Mouse (Mus musculus): Measurements from ENCODE around the gene Slc23a2. TPM values are rescaled to one million over a fixed set of nuclear protein-coding genes. Genes with fewer than 3 reads are reported as not detected.
A peak's percentile ranks its signal among the peaks of the same experiment; 100 is the strongest.

Gene Slc23a2
- polyA plus RNA-seq, 1 experiment from 2014 or later: 44.6 TPM

DNA sequence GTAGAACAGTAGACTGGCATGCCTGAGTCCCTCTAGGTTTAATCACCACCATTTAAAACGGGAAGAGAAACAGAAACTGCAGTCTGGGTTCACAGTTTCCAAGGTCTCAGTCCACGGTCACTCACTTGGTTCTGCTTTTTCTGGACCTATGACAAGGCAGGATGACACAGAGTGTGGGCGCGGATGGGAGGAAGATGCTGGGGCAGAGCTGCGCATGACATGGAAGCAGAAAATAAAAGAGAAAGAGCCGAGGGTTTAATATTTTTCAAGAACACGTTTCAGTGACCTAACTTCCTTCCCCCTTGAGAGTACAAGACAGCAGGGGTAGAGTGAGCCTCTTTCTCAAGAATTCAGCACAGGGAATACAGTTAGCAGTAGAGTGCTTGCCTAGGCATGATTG lies 24.2 kb upstream of the Slc23a2 start:
- Histone ChIP-seq H3K9me3 (ENCODE audit: control insufficient read depth, low read length) (no peaks in the 10 kb centered on the region), H3K4me2 (replicated peaks) (no peak overlapping the region), H3K27ac (no peak overlapping the region), H3K27me3 (ENCODE audit: control insufficient read depth, insufficient read depth, low read length) (no peaks in the 10 kb centered on the region), H3K9ac (no peak overlapping the region), H3K4me1 (replicated peaks; ENCODE audit: control insufficient read depth, insufficient read depth, low read length) (no peaks in the 10 kb centered on the region), H3K4me3 (replicated peaks; ENCODE audit: low read length) (no peak overlapping the region), H3K36me3 (replicated peaks; ENCODE audit: control insufficient read depth, insufficient read depth) (no peaks in the 10 kb centered on the region)
- 86% methylated on average over 7 of the region's 7 CpGs for WGBS
- ATAC-seq (ENCODE audit: low FRiP score) (no peak), DNase-seq (ENCODE audit: low spot score) (no peak)

DNA sequence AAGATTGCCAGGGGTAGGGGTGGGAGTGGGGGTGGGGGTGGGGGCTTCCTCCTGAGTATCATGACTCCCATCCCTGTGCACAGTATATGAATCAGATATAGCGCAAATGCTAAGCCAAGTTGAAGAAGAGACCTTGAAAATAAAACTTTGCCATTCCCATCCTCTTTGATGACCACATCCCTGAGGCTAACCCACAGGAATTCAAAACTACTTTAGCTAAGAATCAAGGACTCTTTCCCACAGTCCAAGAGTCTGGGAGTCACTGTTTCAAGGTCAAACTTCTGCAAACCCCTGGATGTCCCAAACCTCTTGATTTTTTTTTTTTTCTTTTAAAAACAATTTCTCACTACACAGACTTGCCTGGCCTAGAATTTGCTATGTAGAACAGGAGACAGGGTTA lies 18.7 kb upstream of the Slc23a2 start:
- no peaks in the 10 kb centered on the region for H3K9me3 ChIP-seq (ENCODE audit: control insufficient read depth, low read length)
- DNase-seq (ENCODE audit: low spot score): no peak
- no peak overlapping the region for H3K4me3 ChIP-seq (replicated peaks; ENCODE audit: low read length)
- no peak for ATAC-seq (ENCODE audit: low FRiP score)
- no peaks in the 10 kb centered on the region for H3K36me3 ChIP-seq (replicated peaks; ENCODE audit: control insufficient read depth, insufficient read depth)
- H3K9ac ChIP-seq: no peak overlapping the region
- H3K4me1 ChIP-seq (replicated peaks; ENCODE audit: control insufficient read depth, insufficient read depth, low read length): no peaks in the 10 kb centered on the region
- no peaks in the 10 kb centered on the region for H3K27me3 ChIP-seq (ENCODE audit: control insufficient read depth, insufficient read depth, low read length)
- WGBS: 96% methylated on average over 1 of the region's 1 CpGs
- H3K27ac ChIP-seq: no peak overlapping the region
- no peak overlapping the region for H3K4me2 ChIP-seq (replicated peaks)

DNA sequence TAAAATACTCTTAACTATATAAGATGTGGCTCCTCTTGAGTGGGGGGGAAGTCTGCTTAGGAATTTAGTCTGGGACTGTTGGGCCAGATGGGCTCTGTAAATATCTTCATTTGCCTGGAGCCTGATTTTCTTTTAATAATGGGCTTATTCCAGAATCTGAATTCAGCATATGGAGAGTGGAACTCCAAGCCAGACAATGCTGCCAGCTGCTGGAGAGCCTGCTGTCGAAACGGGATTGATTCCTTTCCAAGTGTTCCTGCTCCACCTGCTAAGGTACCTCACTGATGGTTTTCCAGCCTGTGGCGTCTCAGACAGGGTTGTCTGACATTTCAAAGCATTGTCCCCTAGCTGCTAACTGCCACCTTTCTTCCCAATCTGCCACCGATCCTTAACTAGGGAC lies 12.6 kb upstream of the Slc23a2 start:
- no peaks in the 10 kb centered on the region for H3K27me3 ChIP-seq (ENCODE audit: control insufficient read depth, insufficient read depth, low read length)
- H3K9ac ChIP-seq: no peak overlapping the region
- DNase-seq (ENCODE audit: low spot score) (no peak), ATAC-seq (ENCODE audit: low FRiP score) (no peak)
- no peak overlapping the region for H3K4me2 ChIP-seq (replicated peaks)
- H3K4me3 ChIP-seq (replicated peaks; ENCODE audit: low read length): no peak overlapping the region
- no peak overlapping the region for H3K27ac ChIP-seq
- H3K36me3 ChIP-seq (replicated peaks; ENCODE audit: control insufficient read depth, insufficient read depth): no peaks in the 10 kb centered on the region
- no peaks in the 10 kb centered on the region for H3K9me3 ChIP-seq (ENCODE audit: control insufficient read depth, low read length)
- H3K4me1 ChIP-seq (replicated peaks; ENCODE audit: control insufficient read depth, insufficient read depth, low read length): no peaks in the 10 kb centered on the region
- 76% methylated on average over 4 of the region's 4 CpGs for WGBS

DNA sequence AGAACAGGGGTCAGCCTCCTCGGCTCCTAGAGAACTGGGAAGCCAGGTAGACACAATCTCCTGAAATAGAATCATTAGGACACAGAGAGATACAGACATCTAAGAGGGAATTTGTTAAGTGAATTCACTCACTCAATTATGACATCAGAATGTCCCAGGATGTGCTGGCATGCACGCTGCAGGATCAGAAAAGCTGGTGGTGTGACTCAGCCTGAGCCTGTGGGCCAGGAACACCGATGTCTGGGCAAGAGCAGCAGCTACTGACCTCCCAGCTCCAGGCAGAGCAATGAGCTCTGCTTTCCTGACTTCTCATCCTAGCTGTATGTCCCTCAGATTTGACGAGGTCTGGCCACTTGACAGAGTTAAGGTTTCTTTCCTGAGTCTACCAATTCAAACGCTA lies 7.8 kb upstream of the Slc23a2 start:
- Histone ChIP-seq H3K9ac (no peak overlapping the region), H3K4me1 (replicated peaks; ENCODE audit: control insufficient read depth, insufficient read depth, low read length) (no peaks in the 10 kb centered on the region), H3K27me3 (ENCODE audit: control insufficient read depth, insufficient read depth, low read length) (no peaks in the 10 kb centered on the region), H3K36me3 (replicated peaks; ENCODE audit: control insufficient read depth, insufficient read depth) (no peaks in the 10 kb centered on the region), H3K4me2 (replicated peaks) (no peak overlapping the region), H3K4me3 (replicated peaks; ENCODE audit: low read length) (no peak overlapping the region), H3K9me3 (ENCODE audit: control insufficient read depth, low read length) (no peaks in the 10 kb centered on the region), H3K27ac (no peak overlapping the region)
- ATAC-seq (ENCODE audit: low FRiP score) (no peak), DNase-seq (ENCODE audit: low spot score) (no peak)
- 58% methylated on average over 5 of the region's 5 CpGs for WGBS

DNA sequence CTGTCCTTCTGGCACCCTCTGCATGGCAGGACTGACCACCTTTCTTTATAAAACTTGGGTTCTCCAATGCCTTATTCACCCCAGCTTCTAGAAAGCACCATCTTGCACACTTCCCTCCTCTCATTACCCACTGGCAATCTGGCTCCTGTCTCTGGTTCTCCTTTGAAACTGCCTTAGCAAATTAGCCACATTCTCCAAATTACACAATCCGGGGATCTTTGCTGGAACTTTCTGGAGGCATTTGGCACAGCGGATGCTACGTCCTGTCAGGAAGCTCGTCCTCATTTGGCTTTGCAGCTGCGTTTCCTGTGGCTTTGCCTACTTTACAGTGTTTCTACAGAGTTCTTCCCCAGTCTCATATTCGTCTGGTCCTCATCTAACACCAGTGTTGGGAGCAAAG lies 6.7 kb upstream of the Slc23a2 start:
- no peaks in the 10 kb centered on the region for H3K9me3 ChIP-seq (ENCODE audit: control insufficient read depth, low read length)
- H3K4me2 ChIP-seq (replicated peaks): no peak overlapping the region
- no peaks in the 10 kb centered on the region for H3K4me1 ChIP-seq (replicated peaks; ENCODE audit: control insufficient read depth, insufficient read depth, low read length)
- WGBS: 87% methylated on average over 6 of the region's 6 CpGs
- H3K27me3 ChIP-seq (ENCODE audit: control insufficient read depth, insufficient read depth, low read length): no peaks in the 10 kb centered on the region
- H3K27ac ChIP-seq: no peak overlapping the region
- H3K4me3 ChIP-seq (replicated peaks; ENCODE audit: low read length): no peak overlapping the region
- DNase-seq (ENCODE audit: low spot score): no peak
- ATAC-seq (ENCODE audit: low FRiP score): no peak
- H3K36me3 ChIP-seq (replicated peaks; ENCODE audit: control insufficient read depth, insufficient read depth): no peaks in the 10 kb centered on the region
- H3K9ac ChIP-seq: no peak overlapping the region

DNA sequence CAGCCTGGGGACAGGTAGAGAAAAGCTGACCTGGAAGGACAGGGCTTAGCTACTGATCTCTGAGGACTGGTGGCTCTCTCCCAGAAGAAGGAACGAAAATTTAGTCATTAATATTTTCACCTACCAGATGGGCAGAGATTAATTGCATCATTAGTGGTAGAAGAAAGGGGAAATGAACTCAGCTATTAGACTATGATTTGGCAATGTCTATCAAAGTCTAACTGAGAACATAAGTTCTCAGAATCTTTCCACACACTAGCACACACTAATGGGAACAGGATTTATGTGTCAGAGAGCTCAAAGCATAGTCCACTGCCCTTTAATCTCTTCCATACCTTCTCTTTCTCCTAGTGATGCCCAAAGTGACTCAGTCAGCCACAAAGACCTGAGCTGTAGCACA lies 6.0 kb upstream of the Slc23a2 start:
- Histone ChIP-seq H3K9me3 (ENCODE audit: control insufficient read depth, low read length) (no peaks in the 10 kb centered on the region), H3K4me1 (replicated peaks; ENCODE audit: control insufficient read depth, insufficient read depth, low read length) (no peaks in the 10 kb centered on the region), H3K9ac (no peak overlapping the region), H3K36me3 (replicated peaks; ENCODE audit: control insufficient read depth, insufficient read depth) (no peaks in the 10 kb centered on the region), H3K27ac (no peak overlapping the region), H3K4me2 (replicated peaks) (no peak overlapping the region), H3K27me3 (ENCODE audit: control insufficient read depth, insufficient read depth, low read length) (no peaks in the 10 kb centered on the region), H3K4me3 (replicated peaks; ENCODE audit: low read length) (no peak overlapping the region)
- DNase-seq (ENCODE audit: low spot score) (no peak), ATAC-seq (ENCODE audit: low FRiP score) (no peak)
- 69% methylated on average over 1 of the region's 1 CpGs for WGBS

DNA sequence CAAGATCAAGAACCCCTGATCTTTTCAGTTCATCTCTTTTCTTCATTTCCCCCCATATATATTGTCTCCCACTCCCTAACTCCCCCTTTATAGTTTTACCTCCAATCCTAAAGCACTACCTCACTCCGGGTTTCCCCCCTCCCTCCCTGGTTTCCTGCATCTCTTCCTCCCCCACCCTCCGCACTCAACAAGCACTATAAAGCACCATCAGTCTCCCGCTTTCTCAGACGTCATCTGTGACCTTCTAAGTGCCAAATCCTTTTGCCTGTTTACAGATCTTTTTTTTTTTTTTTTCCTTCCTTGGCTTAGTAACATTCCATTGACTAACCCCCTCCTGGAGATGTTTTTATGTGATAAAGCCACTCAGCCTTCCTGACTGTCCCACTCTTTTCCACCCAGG lies 1.6 kb upstream of the Slc23a2 start:
- 43% methylated on average over 4 of the region's 4 CpGs for WGBS
- H3K9ac ChIP-seq: no peak overlapping the region
- peaks cover 6% of the 10 kb centered on the region; the same call in 1 of the 2 replicates for H3K36me3 ChIP-seq (replicated peaks; ENCODE audit: control insufficient read depth, insufficient read depth)
- H3K4me1 ChIP-seq (replicated peaks; ENCODE audit: control insufficient read depth, insufficient read depth, low read length): peaks cover 10% of the 10 kb centered on the region
- no peaks in the 10 kb centered on the region for H3K27me3 ChIP-seq (ENCODE audit: control insufficient read depth, insufficient read depth, low read length)
- ATAC-seq (ENCODE audit: low FRiP score) (no peak), DNase-seq (ENCODE audit: low spot score) (no peak)
- no peak overlapping the region for H3K4me2 ChIP-seq (replicated peaks)
- H3K9me3 ChIP-seq (ENCODE audit: control insufficient read depth, low read length): no peaks in the 10 kb centered on the region
- H3K4me3 ChIP-seq (replicated peaks; ENCODE audit: low read length): no peak overlapping the region
- no peak overlapping the region for H3K27ac ChIP-seq

DNA sequence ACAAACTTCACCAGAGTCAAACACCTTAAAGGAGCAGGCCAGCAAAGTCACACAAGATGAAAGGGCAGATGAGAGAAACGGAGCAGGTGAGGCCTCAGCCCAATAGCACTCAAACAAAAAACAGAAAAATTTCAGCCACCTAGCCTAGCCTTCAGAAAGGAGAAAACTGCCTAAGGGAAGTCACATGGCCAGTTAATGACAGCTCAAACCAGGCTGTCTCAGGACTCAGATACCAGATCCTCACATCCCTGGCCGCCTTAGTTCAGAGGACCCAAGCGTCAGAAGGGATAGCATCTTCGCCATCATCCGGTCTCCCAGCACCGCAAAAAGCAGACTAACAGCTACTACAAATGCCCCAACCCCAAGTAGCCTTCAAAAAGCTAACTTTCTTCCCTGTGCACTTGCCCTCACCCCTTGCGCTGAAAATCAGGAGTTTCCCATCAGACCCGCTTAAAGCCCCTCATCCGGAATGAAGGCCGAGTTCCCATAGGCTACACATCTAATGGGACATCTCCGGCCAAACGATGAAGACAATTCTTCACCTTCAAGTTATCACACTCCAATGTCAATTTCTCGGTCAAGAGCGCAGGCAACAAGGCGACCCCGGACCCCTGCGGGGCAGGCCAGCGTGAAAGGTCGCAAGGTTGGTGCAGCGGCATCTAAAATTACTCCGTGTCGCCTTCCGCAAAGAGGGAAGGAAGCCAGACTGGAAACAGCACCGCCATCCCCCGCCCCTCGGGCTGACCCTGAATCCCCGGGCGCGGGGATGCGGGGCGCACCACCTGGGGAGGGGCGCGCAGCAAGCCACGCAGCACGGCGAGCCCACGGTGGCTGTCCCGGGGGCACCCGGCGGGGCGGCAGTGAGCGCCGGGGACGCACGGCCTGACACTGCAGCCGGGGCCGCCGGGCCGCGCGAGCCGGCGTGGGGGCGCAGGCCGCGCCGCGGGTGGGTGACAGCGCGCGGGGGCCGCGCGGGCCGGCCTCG lies 673 bp downstream of the Slc23a2 start:
- peak overlapping the region; percentile 86 for H3K27ac ChIP-seq
- peak overlapping the region; percentile 80 for H3K4me3 ChIP-seq (replicated peaks; ENCODE audit: low read length)
- H3K9me3 ChIP-seq (ENCODE audit: control insufficient read depth, low read length): no peaks in the 10 kb centered on the region
- H3K4me2 ChIP-seq (replicated peaks): peak overlapping the region; percentile 81
- peaks cover 6% of the 10 kb centered on the region; the same call in 1 of the 2 replicates for H3K36me3 ChIP-seq (replicated peaks; ENCODE audit: control insufficient read depth, insufficient read depth)
- H3K27me3 ChIP-seq (ENCODE audit: control insufficient read depth, insufficient read depth, low read length): no peaks in the 10 kb centered on the region
- peaks cover 10% of the 10 kb centered on the region for H3K4me1 ChIP-seq (replicated peaks; ENCODE audit: control insufficient read depth, insufficient read depth, low read length)
- H3K9ac ChIP-seq: peak overlapping the region; percentile 88
- whole genome bisulfite sequencing: 2% methylated on average over 56 of the region's 66 CpGs
- peak; percentile 52; the same call in 1 of the 2 replicates for ATAC-seq (ENCODE audit: low FRiP score)
- DNase-seq (ENCODE audit: low spot score): peak; percentile 29

DNA sequence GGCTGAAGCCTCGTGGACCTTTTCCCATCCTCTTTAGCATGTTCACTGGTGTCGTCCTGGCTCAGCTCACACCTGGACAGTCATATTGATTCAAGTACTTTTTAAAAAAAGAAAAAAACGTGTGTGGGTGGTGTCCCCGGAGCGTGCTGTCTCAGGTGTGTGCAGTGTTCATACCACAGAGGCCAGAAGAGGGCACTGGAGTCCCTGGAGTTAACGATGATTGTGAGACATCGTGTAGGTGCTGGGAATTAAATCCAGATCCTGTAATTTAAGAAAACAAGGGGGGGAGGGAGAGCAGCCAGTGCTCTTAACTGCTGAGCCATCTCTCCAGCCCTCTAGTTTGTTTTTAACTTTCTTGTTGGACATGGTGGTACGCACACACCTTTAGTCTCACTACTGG lies 2.3 kb downstream of the Slc23a2 start:
- H3K36me3 ChIP-seq (replicated peaks; ENCODE audit: control insufficient read depth, insufficient read depth): peaks cover 6% of the 10 kb centered on the region; the same call in 1 of the 2 replicates
- H3K9me3 ChIP-seq (ENCODE audit: control insufficient read depth, low read length): no peaks in the 10 kb centered on the region
- H3K4me1 ChIP-seq (replicated peaks; ENCODE audit: control insufficient read depth, insufficient read depth, low read length): peaks cover 10% of the 10 kb centered on the region
- DNase-seq (ENCODE audit: low spot score) (no peak), ATAC-seq (ENCODE audit: low FRiP score) (no peak)
- WGBS: 89% methylated on average over 8 of the region's 8 CpGs
- H3K4me2 ChIP-seq (replicated peaks): no peak overlapping the region; the same call in 1 of the 2 replicates
- H3K27me3 ChIP-seq (ENCODE audit: control insufficient read depth, insufficient read depth, low read length): no peaks in the 10 kb centered on the region
- no peak overlapping the region for H3K9ac ChIP-seq
- no peak overlapping the region for H3K4me3 ChIP-seq (replicated peaks; ENCODE audit: low read length)
- H3K27ac ChIP-seq: no peak overlapping the region
